ENCODE assay signal across 9 mouse cellular contexts in the genomic region with DNA sequence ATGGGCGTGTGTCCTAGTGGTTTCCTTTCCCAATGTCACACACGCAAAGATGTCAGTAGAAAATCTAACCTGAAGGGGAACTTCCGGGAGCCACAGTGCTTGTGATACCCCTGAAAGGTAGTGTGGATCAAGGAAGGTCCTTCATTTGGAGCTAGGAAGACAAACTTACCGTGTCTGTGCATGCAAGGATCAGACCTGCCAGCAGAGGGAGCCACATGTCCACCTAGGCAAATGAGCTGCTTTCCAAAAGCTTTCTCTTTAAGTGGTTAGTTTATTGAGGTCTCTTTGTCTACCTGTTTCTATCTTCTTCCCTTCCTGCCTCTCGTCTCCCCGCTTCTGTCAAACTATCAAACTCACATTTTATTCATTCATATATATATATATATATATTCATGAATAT. TPM values are rescaled to one million over a fixed set of nuclear protein-coding genes. Genes with fewer than 3 reads are reported as not detected.
A peak's percentile ranks its signal among the peaks of the same experiment; 100 is the strongest.
DNase-seq lines count a peak whose midpoint lies in the region; ATAC-seq and TF ChIP-seq lines count a peak whose summit lies in the region.
"Had no signal": no experiment of that assay in that cellular context is flagged by ENCODE, and none has a peak within 500 bp of the region (broad histone marks: within the 10 kb centered on the region; RNA-seq: fewer than 3 reads in every experiment).

No protein-coding gene starts in this region.

- peak; percentile 89 for DNase-seq in neural tube, embryonic 10.5 days (ENCODE audit: extremely low spot score, low spot score)
- peak; percentile 87 for DNase-seq in c-Kit-negative CD71-positive TER-119-positive erythroid progenitor cells, embryonic 14.5 days (ENCODE audit: low read depth, low spot score)
- DNase-seq in limb, embryonic 14.5 days (ENCODE audit: low spot score), result peak; percentile 76
- DNase-seq in ovary, postnatal 14 days (ENCODE audit: low spot score), result peak; percentile 85
- peak; percentile 58 to 85 for DNase-seq in thymus, postnatal 10 days (ENCODE audit: low spot score in 2 of 2)

- no peak overlapping the region for H3K9ac ChIP-seq in neural tube, embryonic 15.5 days (replicated peaks)
- H3K9ac ChIP-seq in intestine, postnatal 0 days (ENCODE audit: low read depth, low read length), result no peak overlapping the region
- H3K9ac ChIP-seq in limb, embryonic 14.5 days (ENCODE audit: low read depth, low read length, severe bottlenecking), result no peak overlapping the region
- H3K9ac ChIP-seq: hindbrain, embryonic 15.5 days had no signal

- TF ChIP-seq POLR2A in limb, embryonic 14.5 days (IDR thresholded peaks at IDR 0.05; ENCODE audit: borderline replicate concordance, extremely low read depth, insufficient read depth, insufficient read length), result no peak

- no peak overlapping the region for H3K4me3 ChIP-seq in neural tube, embryonic 15.5 days (replicated peaks)
- H3K4me3 ChIP-seq in intestine, postnatal 0 days (ENCODE audit: low read depth, low read length), result no peak overlapping the region
- H3K4me3 ChIP-seq in limb, embryonic 14.5 days (replicated peaks; ENCODE audit: low read length), result no peak overlapping the region
- H3K4me3 ChIP-seq: hindbrain, embryonic 15.5 days had no signal

- ATAC-seq in neural tube, embryonic 15.5 days (ENCODE audit: low FRiP score), result no peak
- peak; percentile 57; the same call in 1 of the 2 replicates for ATAC-seq in frontal cortex, adult (ENCODE audit: low TSS enrichment)
- ATAC-seq in intestine, postnatal 0 days, result no peak
- ATAC-seq in limb, embryonic 14.5 days (ENCODE audit: low FRiP score, low read depth), result no peak

- WGBS in neural tube, embryonic 15.5 days, result 17% methylated on average over 6 of the region's 6 CpGs
- 17% methylated on average over 6 of the region's 6 CpGs for WGBS in intestine, postnatal 0 days
- WGBS in limb, embryonic 14.5 days, result 14% methylated on average over 6 of the region's 6 CpGs

- no peak overlapping the region for H3K4me2 ChIP-seq in neural tube, embryonic 15.5 days
- H3K4me2 ChIP-seq in intestine, postnatal 0 days (replicated peaks; ENCODE audit: low read depth), result no peak overlapping the region
- no peak overlapping the region for H3K4me2 ChIP-seq in limb, embryonic 14.5 days (replicated peaks; ENCODE audit: low read depth, low read length, severe bottlenecking)
- H3K4me2 ChIP-seq: hindbrain, embryonic 15.5 days had no signal

- no peaks in the 10 kb centered on the region for H3K27me3 ChIP-seq in neural tube, embryonic 15.5 days (replicated peaks)
- no peaks in the 10 kb centered on the region for H3K27me3 ChIP-seq in intestine, postnatal 0 days (replicated peaks; ENCODE audit: control insufficient read depth, insufficient read depth, low read length)
- no peaks in the 10 kb centered on the region for H3K27me3 ChIP-seq in limb, embryonic 14.5 days (ENCODE audit: control insufficient read depth, insufficient read depth, low read length)
- H3K27me3 ChIP-seq: hindbrain, embryonic 15.5 days had no signal

- no peaks in the 10 kb centered on the region for H3K9me3 ChIP-seq in neural tube, embryonic 15.5 days (replicated peaks)
- no peaks in the 10 kb centered on the region for H3K9me3 ChIP-seq in intestine, postnatal 0 days (ENCODE audit: control insufficient read depth)
- no peaks in the 10 kb centered on the region for H3K9me3 ChIP-seq in limb, embryonic 14.5 days (ENCODE audit: control insufficient read depth, low read length)
- H3K9me3 ChIP-seq: hindbrain, embryonic 15.5 days had no signal

- H3K36me3 ChIP-seq in neural tube, embryonic 15.5 days, result peaks cover 6% of the 10 kb centered on the region; the same call in 1 of the 2 replicates
- H3K36me3 ChIP-seq in intestine, postnatal 0 days (ENCODE audit: control insufficient read depth, insufficient read depth), result no peaks in the 10 kb centered on the region
- peaks cover 13% of the 10 kb centered on the region for H3K36me3 ChIP-seq in limb, embryonic 14.5 days (ENCODE audit: control insufficient read depth, insufficient read depth, low read length)

- H3K27ac ChIP-seq in neural tube, embryonic 15.5 days (replicated peaks), result no peak overlapping the region
- H3K27ac ChIP-seq in intestine, postnatal 0 days (ENCODE audit: low read depth, low read length), result no peak overlapping the region
- H3K27ac ChIP-seq in limb, embryonic 14.5 days (replicated peaks; ENCODE audit: low read depth, low read length), result no peak overlapping the region
- H3K27ac ChIP-seq: hindbrain, embryonic 15.5 days had no signal

- H3K4me1 ChIP-seq in neural tube, embryonic 15.5 days, result no peaks in the 10 kb centered on the region
- H3K4me1 ChIP-seq in intestine, postnatal 0 days (replicated peaks; ENCODE audit: control insufficient read depth, insufficient read depth, low read length), result no peaks in the 10 kb centered on the region
- no peaks in the 10 kb centered on the region for H3K4me1 ChIP-seq in limb, embryonic 14.5 days (ENCODE audit: control insufficient read depth, insufficient read depth, low read length)
- H3K4me1 ChIP-seq: hindbrain, embryonic 15.5 days had no signal

- TF ChIP-seq CTCF in intestine, postnatal 0 days (IDR thresholded peaks at IDR 0.05; ENCODE audit: low read depth), result peak; percentile 98

RNA-seq across cellular contexts. Expression of gene Rac1, which starts 40.0 kb away (rescaled TPM):
- 385 and 423 TPM in 2 replicates for polyA plus RNA-seq in neural tube, embryonic 15.5 days (2015; fragmentation: Nextera tagmentation; extraction: Ambion mirVana)
- polyA plus RNA-seq in intestine, postnatal 0 days (2015; fragmentation: Nextera tagmentation; extraction: Ambion mirVana), result 375 and 413 TPM in 2 replicates
- 461 and 513 TPM in 2 replicates for polyA plus RNA-seq in limb, embryonic 14.5 days (2012; rRNA removed)
- 535 and 556 TPM in 2 replicates for polyA plus RNA-seq in limb, embryonic 14.5 days (2014; fragmentation: Nextera tagmentation; extraction: Ambion mirVana)

RNA-seq across cellular contexts. Expression of gene Cyth3, which starts 54.4 kb away (rescaled TPM):
- 42.2 and 43.2 TPM in 2 replicates for polyA plus RNA-seq in neural tube, embryonic 15.5 days (2015; fragmentation: Nextera tagmentation; extraction: Ambion mirVana)
- polyA plus RNA-seq in intestine, postnatal 0 days (2015; fragmentation: Nextera tagmentation; extraction: Ambion mirVana), result 21.1 and 22.6 TPM in 2 replicates
- 50.6 and 52.9 TPM in 2 replicates for polyA plus RNA-seq in limb, embryonic 14.5 days (2012; rRNA removed)
- polyA plus RNA-seq in limb, embryonic 14.5 days (2014; fragmentation: Nextera tagmentation; extraction: Ambion mirVana), result 60.5 and 67.7 TPM in 2 replicates
